Mouse (Mus musculus) heart, adult 2 months (tissue): ENCODE measurements at regions not wholly inside any gene's neighbourhood (a gene's known extent, or its start where the extent isn't known, plus 50 kb on each side); places are given as distances from the start of the nearest gene placed in this dataset.

Experiments used
- DNase-seq, 2 experiments: peaks; one replicate each; pipeline ENCODE4 v3.0.0; 2021
- H3K27ac ChIP-seq: fragments of 200-600 bp; 2 replicates; pipeline ENCODE4 v1.8.1; 2022
- H3K27me3 ChIP-seq: fragments of 200-500 bp; 2 replicates; pipeline ENCODE4 v1.6.1; 2012; ENCODE audit warnings: mild to moderate bottlenecking, low read length, inconsistent platforms, mixed read lengths; ENCODE audit not compliant: control insufficient read depth, insufficient read depth
- H3K36me3 ChIP-seq: fragments of 200-500 bp; 2 replicates; pipeline ENCODE4 v1.6.1; 2012; ENCODE audit warnings: low read length, inconsistent platforms; ENCODE audit not compliant: control insufficient read depth, insufficient read depth
- H3K4me1 ChIP-seq: fragments of 200-500 bp; 2 replicates; pipeline ENCODE4 v1.6.1; 2011; ENCODE audit warnings: low read length; ENCODE audit not compliant: control insufficient read depth, insufficient read depth
- H3K4me3 ChIP-seq: fragments of 200-600 bp; 2 replicates; pipeline ENCODE4 v1.8.1; 2022
- H3K79me2 ChIP-seq: fragments of 200-500 bp; replicated peaks from 2 replicates; pipeline ENCODE4 v1.6.1; 2012; ENCODE audit warnings: mild to moderate bottlenecking, inconsistent platforms, low read length, moderate library complexity, mixed read lengths; ENCODE audit not compliant: control insufficient read depth, insufficient read depth
- H3K9ac ChIP-seq: fragments of 200-500 bp; 2 replicates; pipeline ENCODE4 v1.6.1; 2012; ENCODE audit warnings: low read depth, mild to moderate bottlenecking, control low read depth, inconsistent platforms, low read length, mixed read lengths
- CTCF ChIP-seq: fragments of 200-600 bp; IDR thresholded peaks from 2 replicates; pipeline ENCODE4 v1.8.1; 2022; ENCODE audit warnings: antibody characterized with exemption, mild to moderate bottlenecking, moderate library complexity
- EP300 ChIP-seq: fragments of 200-500 bp; IDR thresholded peaks from 2 replicates; pipeline ENCODE4 v1.6.1; 2011; ENCODE audit warnings: low read depth, low read length, control low read depth; ENCODE audit not compliant: insufficient read depth
- POLR2A ChIP-seq: fragments of 200-500 bp; IDR thresholded peaks from 2 replicates; pipeline ENCODE4 v1.6.1; 2011; ENCODE audit warnings: mild to moderate bottlenecking, low read depth, low read length, control low read depth; ENCODE audit not compliant: insufficient read depth
- WGBS: fragments of 180-500 bp; shearing (Covaris S2); methylation state at CpG from one replicate; pipeline ENCODE4 v1.1.7; 2018; 5-methylcytosine and 5-hydroxymethylcytosine counted together
- intact Hi-C: fragments of 180-260 bp; cut with DNase I; formaldehyde crosslinking; loops from one replicate; pipeline ENCODE4 v1.15.1; 2025

DNA sequence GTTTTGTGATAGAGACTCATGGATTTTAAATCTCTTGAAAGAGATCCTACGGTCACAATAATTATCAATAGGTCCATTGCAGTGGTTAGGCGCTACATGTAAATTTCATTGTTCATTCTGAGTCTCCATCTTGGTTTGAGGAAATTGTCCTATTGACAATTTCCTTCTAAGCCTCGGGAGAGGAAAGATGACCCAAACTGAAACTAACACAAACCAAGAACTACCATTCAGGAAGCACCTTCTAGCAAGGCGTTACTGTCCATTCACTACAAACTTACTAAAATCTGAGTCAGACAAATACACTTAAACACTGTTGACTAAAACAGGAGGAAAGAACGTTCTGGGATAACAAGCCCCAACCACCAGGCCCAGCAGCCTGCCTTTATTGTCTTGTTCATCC is 140.1 kb upstream of the Olig3 start:
- Histone ChIP-seq H3K4me1 (no peaks in the 10 kb centered on the region), H3K4me3 (no peak overlapping the region), H3K27ac (no peak overlapping the region), H3K27me3 (no peaks in the 10 kb centered on the region), H3K36me3 (no peaks in the 10 kb centered on the region), H3K79me2 (no peaks in the 10 kb centered on the region), H3K9ac (no peak overlapping the region)
- intact Hi-C loops, result no loop called here
- no peak for DNase-seq
- TF ChIP-seq EP300, result no peak
- TF ChIP-seq CTCF, result no peak
- TF ChIP-seq POLR2A, result no peak
- WGBS, result 78% methylated on average over 5 of the region's 5 CpGs

GRCm38 (mm10) chr10:19209751-19210150 is 146.6 kb upstream of the Olig3 start:
- Histone ChIP-seq H3K79me2 (no peaks in the 10 kb centered on the region), H3K9ac (no peak overlapping the region), H3K4me3 (no peak overlapping the region), H3K4me1 (no peaks in the 10 kb centered on the region), H3K36me3 (no peaks in the 10 kb centered on the region), H3K27ac (no peak overlapping the region), H3K27me3 (no peaks in the 10 kb centered on the region)
- WGBS, result 80% methylated on average over 2 of the region's 2 CpGs
- TF ChIP-seq CTCF (no peak), POLR2A (no peak), EP300 (no peak)
- no peak for DNase-seq
- intact Hi-C loops, result no loop called here

- Histone ChIP-seq H3K27me3 (no peaks in the 10 kb centered on the region), H3K36me3 (no peaks in the 10 kb centered on the region), H3K27ac (no peak overlapping the region), H3K4me1 (no peaks in the 10 kb centered on the region), H3K4me3 (no peak overlapping the region), H3K9ac (no peak overlapping the region), H3K79me2 (no peaks in the 10 kb centered on the region)
- 44% methylated on average over 12 of the region's 12 CpGs for WGBS
- intact Hi-C loops, result no loop called here
- TF ChIP-seq POLR2A, result no peak
- TF ChIP-seq EP300, result no peak
- TF ChIP-seq CTCF, result no peak
- no peak for DNase-seq
These were observed 148.1 kb upstream of the Olig3 start for GRCm38 (mm10) chr10:19208101-19208722.

- Histone ChIP-seq H3K9ac (no peak overlapping the region), H3K36me3 (no peaks in the 10 kb centered on the region), H3K4me1 (no peaks in the 10 kb centered on the region), H3K27me3 (no peaks in the 10 kb centered on the region), H3K4me3 (no peak overlapping the region), H3K27ac (no peak overlapping the region), H3K79me2 (no peaks in the 10 kb centered on the region)
- intact Hi-C loops, result no loop called here
- 89% methylated on average over 2 of the region's 2 CpGs for WGBS
- no peak for DNase-seq
- TF ChIP-seq CTCF (no peak), POLR2A (no peak), EP300 (no peak)
These were observed 148.8 kb upstream of the Olig3 start for GRCm38 (mm10) chr10:19207505-19207904.

- H3K27me3 ChIP-seq, result no peaks in the 10 kb centered on the region
- TF ChIP-seq POLR2A (no peak), EP300 (no peak), CTCF (no peak)
- DNase-seq, result no peak
- no peak overlapping the region for H3K27ac ChIP-seq
- no peak overlapping the region for H3K9ac ChIP-seq
- H3K4me3 ChIP-seq, result no peak overlapping the region
- no peaks in the 10 kb centered on the region for H3K79me2 ChIP-seq
- WGBS, result 96% methylated on average over 2 of the region's 2 CpGs
- H3K36me3 ChIP-seq, result no peaks in the 10 kb centered on the region
- intact Hi-C loops, result no loop called here
- no peaks in the 10 kb centered on the region for H3K4me1 ChIP-seq
These were observed 156.0 kb upstream of the Olig3 start for GRCm38 (mm10) chr10:19200311-19200710.

- Histone ChIP-seq H3K9ac (no peak overlapping the region), H3K4me1 (peaks cover 2% of the 10 kb centered on the region), H3K27ac (no peak overlapping the region), H3K27me3 (no peaks in the 10 kb centered on the region), H3K79me2 (no peaks in the 10 kb centered on the region), H3K4me3 (no peak overlapping the region), H3K36me3 (no peaks in the 10 kb centered on the region)
- 64% methylated on average over 7 of the region's 7 CpGs for WGBS
- DNase-seq, result no peak
- intact Hi-C loops, result no loop called here
- TF ChIP-seq POLR2A, result no peak
These were observed 160.7 kb upstream of the Olig3 start for GRCm38 (mm10) chr10:19195676-19196075.
